Mouse (Mus musculus) left cerebral cortex, postnatal 10 days (tissue): ENCODE measurements around the gene Kctd2. TPM values are rescaled to one million over a fixed set of nuclear protein-coding genes. Genes with fewer than 3 reads are reported as not detected.
A peak's percentile ranks its signal among the peaks of the same experiment; 100 is the strongest.
"Not testable (repeated sequence)": the region's sequence is repeated elsewhere in the genome, so short reads cannot be mapped to it uniquely, and the experiment has no call there.

Source experiments
- DNase-seq, 2 experiments: peaks; one replicate each; pipeline ENCODE4 v3.0.0; 2021 to 2022; ENCODE audit warnings: low spot score in 2 of 2, mixed read lengths in 1 of 2; ENCODE audit errors: extremely low spot score in 1 of 2
- intact Hi-C: fragments of 180-260 bp; cut with DNase I; formaldehyde crosslinking; loops from one replicate; pipeline ENCODE4 v1.15.1; 2025
- total RNA-seq, 2 experiments: library from RNA; stranded (reverse); gene quantifications; 2 replicates each; pipeline ENCODE4 v1.2.3; 2021

Kctd2 gene
- total RNA-seq: 10 to 100 TPM; 54.3 to 55.7 TPM

GRCm38 (mm10) chr11:115419531-115420237 is at the start of gene Kctd2, which contains the start of gene Atp5h:
TSS of gene Kctd2 (plus strand) at chr11:115420128.
TSS of gene Atp5h (minus strand) at chr11:115419962.
- intact Hi-C loops: loop anchor here (2.0 kb wide), 1 partner anchor 55 kb away; the partner anchor contains the start of gene Armc7
- DNase-seq: peak; percentile 95 to 97

GRCm38 (mm10) chr11:115370368-115370767 is 49.6 kb upstream of the Kctd2 start:
- intact Hi-C loops: no loop called here
- no peak for DNase-seq

- intact Hi-C loops: no loop called here
- DNase-seq: no peak
Measured at GRCm38 (mm10) chr11:115371354-115371753, 48.6 kb upstream of the Kctd2 start.

DNA sequence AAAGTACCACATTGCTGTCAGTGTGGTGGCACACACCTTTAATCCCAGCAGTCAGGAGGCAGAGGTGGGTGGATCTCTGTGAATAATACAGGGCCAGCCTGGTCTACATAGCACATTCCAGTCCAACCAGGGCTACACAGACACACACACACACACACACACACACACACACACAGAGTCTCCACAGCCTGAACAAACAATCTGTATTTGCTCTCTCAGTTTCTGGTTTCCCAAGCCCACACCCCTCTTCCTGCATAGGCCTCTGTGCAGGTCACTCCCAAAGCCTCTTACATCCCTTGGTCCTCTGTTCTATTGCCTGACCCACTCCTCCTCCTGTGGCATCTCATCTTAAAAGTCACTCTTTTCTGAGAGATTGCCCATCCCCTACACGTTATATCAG is 47.9 kb upstream of the Kctd2 start:
- intact Hi-C loops: no loop called here
- DNase-seq: no peak

DNA sequence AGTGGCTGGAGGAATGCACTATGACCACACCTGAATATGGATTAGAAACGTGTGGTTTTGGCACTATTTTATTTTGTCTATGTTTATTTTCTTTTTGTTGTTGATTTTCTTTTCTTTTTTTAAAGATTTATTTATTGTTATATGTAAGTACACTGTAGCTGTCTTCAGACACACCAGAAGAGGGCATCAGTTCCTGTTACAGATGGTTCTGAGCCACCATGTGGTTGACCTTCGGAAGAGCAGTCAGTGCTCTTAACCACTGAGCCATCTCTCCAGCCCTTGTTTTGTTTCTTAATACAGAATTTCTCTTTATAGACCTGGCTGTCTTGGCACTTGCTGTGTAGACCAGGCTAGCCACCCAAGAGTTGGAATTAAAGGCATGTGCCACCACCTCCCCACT is 47.2 kb upstream of the Kctd2 start:
- DNase-seq: no peak
- intact Hi-C loops: no loop called here

- peak; percentile 62 to 89 for DNase-seq
- intact Hi-C loops: no loop called here
Measured at GRCm38 (mm10) chr11:115373805-115374694, 45.9 kb upstream of the Kctd2 start.

DNA sequence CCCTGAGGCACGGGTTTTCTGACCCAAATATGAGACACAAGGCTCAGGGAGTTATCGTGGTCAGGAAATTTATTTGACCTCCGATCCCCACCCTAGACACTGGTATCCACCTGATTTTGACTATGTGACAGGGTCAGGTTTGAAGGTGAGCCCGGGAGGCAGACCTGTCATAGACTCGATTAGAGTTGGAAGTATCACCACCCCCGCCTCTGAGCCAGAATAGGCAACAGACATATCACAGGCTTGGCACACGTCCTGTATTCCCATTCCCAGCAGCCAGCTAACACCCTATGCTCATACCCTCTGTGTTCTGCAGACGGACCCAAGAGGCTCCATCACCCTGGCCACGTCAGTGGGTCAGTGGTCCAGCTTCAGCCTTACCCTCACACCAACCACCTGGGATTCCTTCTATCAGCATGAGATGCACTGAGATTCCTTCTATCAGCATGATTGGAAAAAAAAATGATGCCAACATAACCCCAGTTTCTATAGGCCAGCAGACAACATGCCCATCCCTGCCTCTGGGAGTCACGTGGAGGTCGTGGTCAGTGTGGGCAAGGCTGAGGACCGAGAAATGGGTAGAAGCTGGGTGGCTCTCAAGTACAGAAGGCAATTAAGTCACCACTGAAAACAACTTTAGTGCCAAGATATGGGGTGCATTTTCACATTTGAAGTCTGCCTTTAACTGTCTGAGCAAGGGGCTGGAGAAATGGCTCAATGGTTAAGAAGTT is 45.1 kb upstream of the Kctd2 start:
- DNase-seq: peak in 1 of 2 experiments; percentile 23
- intact Hi-C loops: no loop called here

DNA sequence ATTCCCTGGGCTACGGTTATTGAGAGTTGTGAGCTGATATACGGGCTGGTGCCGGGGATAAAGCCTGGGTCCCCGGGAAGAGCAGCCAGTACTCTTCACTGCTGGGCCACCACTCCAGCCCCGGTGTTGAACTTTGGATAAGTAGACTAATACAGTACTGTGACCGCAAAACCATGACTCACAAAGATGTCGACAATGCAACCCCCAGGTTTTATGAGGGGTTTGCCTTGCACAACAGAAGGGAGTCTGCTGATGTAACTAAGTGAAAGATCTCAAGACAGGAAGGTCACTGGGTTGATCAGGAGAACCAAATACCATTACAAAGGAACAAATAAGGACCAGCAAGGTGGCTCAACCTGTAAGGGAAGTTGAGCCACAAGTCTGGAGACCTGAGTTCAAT is 43.2 kb upstream of the Kctd2 start:
- intact Hi-C loops: no loop called here
- DNase-seq: no peak

GRCm38 (mm10) chr11:115377254-115377653 is 42.7 kb upstream of the Kctd2 start:
- intact Hi-C loops: no loop called here
- DNase-seq: no peak

DNA sequence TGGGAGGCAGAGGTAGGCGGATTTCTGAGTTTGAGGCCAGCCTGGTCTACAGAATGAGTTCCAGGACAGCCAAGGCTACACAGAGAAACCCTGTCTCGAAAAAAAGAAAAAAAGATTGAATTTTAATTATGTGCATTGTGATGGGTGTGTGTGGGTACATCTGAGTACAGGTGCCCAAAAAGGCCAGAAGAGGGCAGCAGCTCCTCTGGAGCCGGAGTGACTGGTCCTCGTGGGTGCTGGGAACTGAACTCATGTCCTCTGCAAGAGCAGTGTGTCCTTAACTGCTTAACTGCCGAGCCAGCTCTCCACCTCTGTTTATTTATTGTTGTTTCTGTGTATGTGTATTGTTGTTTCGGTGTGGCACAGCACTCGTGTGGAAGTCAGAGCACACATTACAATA is 42.1 kb upstream of the Kctd2 start:
- DNase-seq: no peak
- intact Hi-C loops: no loop called here

DNA sequence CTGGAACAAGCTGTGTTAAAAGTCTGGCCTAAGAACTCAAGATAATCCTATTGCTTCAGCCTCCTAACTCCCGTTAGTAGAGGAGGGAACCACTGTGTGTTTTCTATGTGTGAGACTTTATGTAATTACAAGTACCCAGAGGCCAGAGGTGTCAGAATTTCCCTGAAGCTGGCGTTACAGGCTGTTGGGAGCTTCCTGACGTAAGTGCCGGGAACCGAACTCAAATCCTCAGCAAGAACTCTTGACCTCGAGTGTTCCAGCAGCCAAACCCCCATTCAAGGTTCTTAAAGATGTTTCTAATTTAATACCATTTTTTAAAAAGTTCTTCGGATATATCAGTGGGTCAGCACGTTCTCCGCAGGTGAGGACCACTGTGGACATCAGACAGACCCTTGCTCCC is 38.7 kb upstream of the Kctd2 start:
- DNase-seq: no peak
- intact Hi-C loops: no loop called here

- intact Hi-C loops: no loop called here
- DNase-seq: peak; percentile 83 to 95
Measured at GRCm38 (mm10) chr11:115381743-115382539, 38.0 kb upstream of the Kctd2 start, which contains the start of gene Cdr2l. TSS of gene Cdr2l (plus strand) at chr11:115381916.

DNA sequence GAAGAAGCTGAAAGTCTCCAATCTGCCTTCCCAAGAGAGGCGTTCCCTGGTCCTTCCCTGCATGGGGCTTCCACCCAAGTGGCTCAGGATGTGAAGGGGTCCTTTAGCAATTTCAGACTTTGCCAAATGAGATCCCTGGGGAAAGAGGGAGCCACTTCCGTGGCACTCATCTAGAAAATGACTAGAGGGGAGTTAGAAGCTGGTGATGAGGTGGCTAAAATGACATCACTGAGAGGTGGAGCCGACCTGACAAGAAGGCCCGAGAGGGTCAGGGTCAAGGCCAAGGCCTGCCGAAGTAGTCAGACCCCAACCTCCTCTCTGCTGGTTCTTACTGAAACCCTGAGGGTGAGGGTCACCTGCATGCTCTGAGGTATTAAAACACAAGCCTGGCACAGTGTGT is 37.0 kb upstream of the Kctd2 start:
- DNase-seq: no peak
- intact Hi-C loops: no loop called here

GRCm38 (mm10) chr11:115383701-115384474 is 36.0 kb upstream of the Kctd2 start:
- DNase-seq: peak; percentile 49 to 77
- intact Hi-C loops: no loop called here

DNA sequence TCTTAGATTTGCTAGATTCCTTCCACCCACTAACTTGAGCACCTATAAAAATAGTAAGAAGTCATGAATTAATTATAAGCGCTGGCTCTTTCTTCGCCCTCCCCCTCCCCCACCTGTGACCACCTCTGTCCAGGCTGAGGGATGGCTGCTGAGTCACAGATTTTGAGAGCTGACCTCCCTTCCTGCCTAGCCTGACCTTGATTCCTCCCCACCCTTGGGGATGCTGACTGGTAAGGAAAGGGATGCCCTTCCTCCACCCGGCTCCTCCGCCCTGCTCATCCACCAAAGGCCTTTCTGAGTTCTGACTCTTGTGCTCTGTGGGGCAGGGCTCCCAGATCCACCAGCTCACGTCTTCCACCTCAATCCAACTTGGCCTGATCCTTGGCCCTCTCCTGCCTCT is 35.3 kb upstream of the Kctd2 start:
- intact Hi-C loops: no loop called here
- no peak for DNase-seq

DNA sequence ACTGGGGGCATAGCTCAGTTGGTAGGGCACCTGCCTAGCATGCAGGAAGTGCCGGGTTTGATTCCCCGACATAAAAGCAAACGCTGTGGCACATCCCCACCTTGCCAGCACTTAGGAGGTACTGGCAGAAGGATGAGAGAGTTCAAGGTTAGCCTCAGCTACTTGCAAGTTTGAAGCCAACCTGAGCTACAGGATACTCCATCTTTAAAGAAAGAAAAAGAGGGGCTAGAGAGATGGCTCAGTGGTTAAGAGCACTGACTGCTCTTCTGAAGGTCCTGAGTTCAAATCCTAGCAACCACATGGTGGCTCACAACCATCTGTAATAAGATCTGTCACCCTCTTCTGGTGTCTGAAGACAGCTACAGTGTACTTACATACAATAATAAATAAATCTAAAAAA is 33.1 kb upstream of the Kctd2 start:
- intact Hi-C loops, DNase-seq: not testable (repeated sequence)

DNA sequence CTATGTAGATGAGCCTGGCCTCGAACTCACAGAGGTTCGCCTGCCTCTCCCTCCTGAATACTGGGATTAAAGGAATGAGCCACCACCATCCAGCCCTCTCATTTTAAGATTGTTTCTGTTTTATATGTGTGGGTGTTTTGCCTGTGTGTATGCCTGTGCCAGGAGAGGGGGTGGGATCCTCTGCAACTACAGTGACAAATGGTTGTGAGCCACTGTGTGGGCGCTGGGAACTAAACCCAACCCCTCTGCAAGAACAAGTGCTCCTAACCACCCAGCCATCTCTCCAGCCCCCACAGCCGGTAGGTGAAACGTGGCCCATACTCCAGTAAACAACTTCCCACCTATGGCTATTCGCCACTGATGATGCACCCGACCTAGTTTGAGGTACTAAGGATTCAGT is 28.6 kb upstream of the Kctd2 start:
- no peak for DNase-seq
- intact Hi-C loops: no loop called here
